Mouse (Mus musculus) monocyte, adult 5-6 weeks (primary cell): ENCODE data around the gene Ablim1. TPM values are rescaled to one million over a fixed set of nuclear protein-coding genes. Genes with fewer than 3 reads are reported as not detected.
"Not testable (repeated sequence)": the region's sequence is repeated elsewhere in the genome, so short reads cannot be mapped to it uniquely, and the experiment has no call there.

Experiments used
- ATAC-seq: fragments of 153-309, 156-312 bp; replicated peaks from 2 replicates; pipeline ENCODE4 v1.8.0; 2017; ENCODE audit warnings: mild to moderate bottlenecking; ENCODE audit not compliant: low TSS enrichment, insufficient number of reproducible peaks, severe bottlenecking, poor library complexity, low FRiP score
- total RNA-seq: library from RNA; stranded (forward); fragments of 200-1000, 200-491, 200-594 nt; gene quantifications from 3 replicates; pipeline ENCODE4 v1.2.3, GENCODE M21; 2017

The Ablim1 gene
- total RNA-seq, 1 experiment from 2014 or later: 62.1 TPM

DNA sequence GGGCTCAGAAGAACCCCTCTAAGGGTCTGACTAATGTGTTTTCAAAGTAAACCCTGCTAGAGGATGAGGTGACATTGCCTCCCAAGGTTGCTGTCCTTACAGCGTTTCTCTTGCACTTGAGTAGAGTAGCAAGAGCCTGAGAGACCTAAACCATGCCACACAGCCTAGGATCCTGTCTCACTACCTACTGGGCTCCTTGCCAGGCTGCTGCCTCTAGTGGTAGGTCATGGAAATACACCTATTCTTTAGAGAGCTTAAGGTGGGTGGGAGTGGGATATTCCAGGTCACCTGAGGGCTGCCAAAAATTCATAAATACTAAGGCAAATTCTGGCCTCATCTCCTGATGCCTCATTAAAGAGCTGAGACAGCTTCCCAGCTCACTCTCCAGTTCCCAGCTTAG, 164.4 kb downstream of the Ablim1 start:
- ATAC-seq: no peak

DNA sequence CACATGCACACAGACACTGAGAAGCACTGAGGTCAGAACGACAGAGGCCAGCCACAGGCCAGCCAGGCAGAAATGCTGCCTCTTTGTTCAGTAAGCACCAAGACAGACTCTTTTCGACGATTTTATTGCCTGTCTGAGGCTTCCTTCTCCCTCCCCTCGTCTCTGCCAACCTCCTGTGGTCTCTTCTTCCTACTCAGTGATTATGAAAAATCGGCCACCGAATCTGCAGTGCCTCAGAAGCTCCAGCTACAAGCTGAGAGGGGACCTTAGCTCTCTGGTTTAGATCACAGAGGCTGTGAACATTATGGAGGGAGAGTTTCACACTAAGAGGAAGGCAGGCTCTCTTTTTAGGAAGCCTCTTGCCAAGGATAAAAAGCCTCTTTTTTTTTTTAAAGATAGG, 167.0 kb downstream of the Ablim1 start:
- ATAC-seq: no peak

GRCm38 (mm10) chr19:57146936-57147335, 167.8 kb downstream of the Ablim1 start:
- no peak for ATAC-seq

GRCm38 (mm10) chr19:57143646-57144045, 171.1 kb downstream of the Ablim1 start:
- no peak for ATAC-seq

- no peak for ATAC-seq
Observed at GRCm38 (mm10) chr19:57141756-57142461, 172.8 kb downstream of the Ablim1 start.

DNA sequence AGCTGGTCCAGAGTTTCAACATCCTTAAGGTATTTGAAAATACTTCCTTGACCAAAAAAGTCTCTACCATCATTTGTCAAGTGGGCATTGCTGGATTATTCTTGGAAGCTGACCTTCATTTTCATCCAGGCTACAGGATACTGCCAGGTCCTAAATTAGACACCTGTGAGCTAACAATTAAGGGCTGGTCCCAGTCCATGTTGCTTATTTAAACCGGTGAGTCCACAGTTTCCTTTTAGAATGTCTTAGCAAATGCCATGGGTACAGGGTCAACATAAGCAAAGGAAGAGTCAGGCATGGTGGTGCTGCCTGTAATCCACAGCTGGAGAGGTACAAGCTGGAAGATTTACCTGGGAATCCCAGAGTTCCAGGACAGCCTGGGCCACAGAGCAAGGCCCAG, 173.8 kb downstream of the Ablim1 start:
- no peak for ATAC-seq

- ATAC-seq: no peak
Observed at GRCm38 (mm10) chr19:57140071-57140470, 174.6 kb downstream of the Ablim1 start.

DNA sequence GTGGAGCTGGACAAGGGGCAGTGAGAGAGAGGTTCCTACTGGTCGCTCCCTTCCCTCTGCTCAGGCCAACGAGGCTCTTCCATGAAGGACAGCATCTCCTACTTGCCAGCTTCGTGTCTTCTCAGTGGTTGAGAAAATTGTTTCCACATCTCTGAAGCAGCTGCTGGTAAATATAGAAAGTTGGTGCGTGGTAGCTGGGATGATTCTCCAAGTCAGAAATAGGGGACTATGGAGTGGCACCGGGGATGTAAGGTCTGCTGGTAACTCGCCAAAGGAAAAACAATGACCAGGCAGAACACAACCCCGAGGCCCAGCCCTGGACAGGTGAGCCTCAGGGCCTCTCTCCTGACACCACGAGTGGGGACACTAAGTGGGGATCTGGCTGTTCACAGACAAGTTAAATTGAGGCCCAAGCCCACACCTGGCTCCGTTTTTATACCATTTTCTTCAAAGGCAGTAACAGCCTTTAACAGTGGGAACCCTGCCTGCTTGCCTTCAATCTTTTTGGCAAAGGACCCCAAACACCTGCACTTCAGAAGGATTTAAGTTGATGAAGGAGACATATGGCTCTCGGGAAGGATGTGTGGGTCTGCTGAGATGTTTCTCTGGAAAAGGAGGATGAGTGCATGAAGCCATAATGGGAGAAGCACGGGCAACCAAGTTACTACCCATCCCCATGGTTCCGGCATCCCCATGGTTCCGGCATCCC, 175.7 kb downstream of the Ablim1 start:
- ATAC-seq: no peak

DNA sequence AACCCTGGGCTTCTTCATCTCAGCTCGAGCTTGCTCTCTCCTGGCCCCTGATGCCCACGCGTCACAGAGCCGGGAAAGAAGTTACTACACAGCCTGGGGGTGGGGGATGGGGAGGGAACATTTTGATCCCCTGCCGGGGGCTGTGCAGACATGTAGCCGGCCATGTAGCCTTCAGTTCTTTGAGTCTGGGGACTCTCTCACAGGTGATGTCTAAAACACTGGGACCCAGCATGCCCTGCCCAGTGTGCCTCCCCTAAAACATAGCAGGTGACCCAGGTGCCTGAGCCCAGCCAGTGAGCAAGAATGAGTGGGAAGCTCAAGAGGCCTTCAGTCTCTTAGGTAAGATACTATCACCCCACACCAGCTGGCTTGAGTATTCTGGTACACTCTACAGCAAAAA, 176.2 kb downstream of the Ablim1 start:
- no peak for ATAC-seq

- no peak for ATAC-seq
Observed at GRCm38 (mm10) chr19:57138045-57138444, 176.7 kb downstream of the Ablim1 start.

- 0 out of 2 replicates have a peak, but pooled peaks have one; percentile 34 for ATAC-seq
Observed at GRCm38 (mm10) chr19:57136228-57136627, 178.5 kb downstream of the Ablim1 start.

DNA sequence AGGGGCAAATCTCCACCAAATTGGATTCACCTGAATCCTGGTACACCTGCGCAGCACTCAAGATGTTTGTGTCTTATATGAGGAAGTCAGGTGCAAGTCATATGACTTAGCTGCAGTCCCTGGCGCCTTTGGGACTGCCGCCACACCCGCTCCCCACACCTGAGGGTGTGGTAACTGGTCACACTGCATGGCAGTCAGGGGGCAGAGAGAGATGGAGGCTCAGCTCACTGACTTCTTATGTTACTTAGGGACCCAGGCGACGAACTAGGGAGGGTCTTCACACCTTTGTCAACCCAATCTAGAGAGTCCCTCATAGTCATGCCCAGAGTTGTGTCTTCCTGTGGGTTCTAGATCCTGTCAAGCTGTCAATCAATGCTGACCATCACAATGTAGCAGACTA, 179.1 kb downstream of the Ablim1 start:
- ATAC-seq: not testable (repeated sequence)

DNA sequence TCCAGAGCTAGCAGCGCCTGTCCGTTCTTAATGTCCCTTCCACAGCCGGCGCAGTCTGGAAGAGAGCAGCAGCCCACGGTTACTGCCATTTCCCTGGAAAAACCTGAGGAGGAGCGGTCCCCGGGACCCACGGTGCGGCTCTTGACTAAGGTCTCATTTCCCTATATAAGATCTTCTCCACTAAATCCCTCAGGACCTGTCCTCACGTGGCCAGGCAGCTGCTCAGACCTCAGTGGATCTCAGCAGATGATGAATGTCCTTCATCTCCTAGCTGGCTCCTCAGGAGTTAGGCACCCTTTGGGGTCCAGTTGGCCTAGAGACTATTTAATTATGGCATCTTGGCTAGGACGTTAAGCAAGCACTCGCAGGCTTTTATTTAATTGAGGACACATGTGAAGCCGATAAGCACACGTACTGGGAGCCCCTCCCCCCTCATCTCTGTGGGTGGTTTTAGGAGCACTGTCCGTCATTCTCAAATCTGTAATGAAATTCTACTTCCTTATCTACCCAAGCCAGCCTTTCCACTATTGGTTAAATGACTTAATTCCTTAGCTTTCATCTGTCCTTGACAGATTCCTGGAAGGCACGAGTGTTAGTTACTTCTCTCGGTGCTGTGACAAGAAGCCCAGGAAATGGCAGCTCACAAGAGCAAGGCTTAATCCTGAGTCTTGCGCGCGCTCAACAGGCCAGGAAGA, 179.9 kb downstream of the Ablim1 start:
- ATAC-seq: no peak

DNA sequence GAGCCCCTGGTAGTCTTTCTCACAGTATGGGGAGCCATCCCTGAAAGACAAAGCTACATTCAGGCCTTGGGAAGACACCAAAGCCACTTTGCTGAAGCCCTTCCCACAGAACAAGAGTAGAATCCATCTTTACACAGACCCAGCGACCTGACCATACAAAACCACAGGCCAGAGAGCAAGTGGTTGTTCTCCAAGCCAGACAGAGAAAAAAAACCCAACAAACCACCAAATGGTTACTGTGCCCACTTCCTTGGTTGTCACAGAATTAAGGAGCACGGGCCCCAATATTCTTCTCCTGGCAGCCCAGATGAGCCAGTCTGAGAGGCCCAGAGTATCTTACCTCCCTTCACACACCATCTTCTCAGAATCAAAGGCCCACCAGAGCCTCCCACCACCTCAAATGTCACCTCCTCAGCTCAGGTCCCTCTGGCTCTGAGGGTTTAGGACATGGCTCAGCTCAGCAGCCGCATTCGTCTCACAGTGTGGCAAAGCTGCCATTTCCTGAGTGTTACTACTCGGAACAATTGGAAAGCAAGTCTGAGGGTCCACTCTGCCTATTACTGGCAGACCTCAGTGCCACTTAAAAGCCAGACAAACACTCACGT, 181.7 kb downstream of the Ablim1 start:
- no peak for ATAC-seq

DNA sequence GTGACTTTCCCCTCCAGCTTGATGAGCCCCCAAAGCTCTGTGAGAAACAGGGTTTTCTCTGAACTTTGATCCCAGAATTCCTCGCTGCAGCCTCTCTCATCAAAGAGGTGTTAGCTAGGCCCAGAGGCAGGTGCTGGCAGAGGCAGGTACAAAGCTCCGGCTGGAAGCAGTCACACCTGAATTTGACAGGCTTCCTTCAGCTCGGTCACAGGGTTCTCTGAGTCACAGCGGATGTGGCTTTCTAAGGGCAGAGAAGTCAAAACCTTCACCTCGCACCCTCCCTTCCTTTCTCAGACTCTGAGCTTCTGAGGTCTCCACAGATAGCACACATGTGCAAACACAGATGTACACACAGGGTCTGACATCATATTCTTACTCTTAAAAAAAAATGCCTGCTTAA, 182.4 kb downstream of the Ablim1 start:
- ATAC-seq: peak; percentile 68

- peak; percentile 51; the same call in 1 of the 2 replicates for ATAC-seq
Observed at GRCm38 (mm10) chr19:57131366-57131765, 183.4 kb downstream of the Ablim1 start.

GRCm38 (mm10) chr19:57130591-57130990, 184.1 kb downstream of the Ablim1 start:
- no peak for ATAC-seq

DNA sequence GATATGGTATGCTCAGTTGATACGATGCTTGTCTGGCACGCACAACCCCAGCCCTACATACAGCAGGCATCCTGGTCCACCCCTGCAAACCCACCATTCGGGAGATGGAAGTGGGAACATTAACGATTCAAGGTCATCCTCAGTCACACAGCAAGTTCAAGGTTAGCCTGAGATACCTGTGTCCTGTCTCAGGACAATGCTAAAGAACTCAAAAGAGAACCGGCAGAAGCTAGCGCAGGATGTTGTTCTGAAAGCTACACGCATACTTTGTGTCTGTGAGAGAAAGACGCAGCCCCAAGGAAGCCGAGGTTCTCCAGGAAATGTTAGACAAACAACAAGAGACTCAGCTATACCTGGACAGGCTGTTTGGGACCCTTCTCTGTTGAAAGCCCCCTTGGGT, 185.0 kb downstream of the Ablim1 start:
- no peak for ATAC-seq

DNA sequence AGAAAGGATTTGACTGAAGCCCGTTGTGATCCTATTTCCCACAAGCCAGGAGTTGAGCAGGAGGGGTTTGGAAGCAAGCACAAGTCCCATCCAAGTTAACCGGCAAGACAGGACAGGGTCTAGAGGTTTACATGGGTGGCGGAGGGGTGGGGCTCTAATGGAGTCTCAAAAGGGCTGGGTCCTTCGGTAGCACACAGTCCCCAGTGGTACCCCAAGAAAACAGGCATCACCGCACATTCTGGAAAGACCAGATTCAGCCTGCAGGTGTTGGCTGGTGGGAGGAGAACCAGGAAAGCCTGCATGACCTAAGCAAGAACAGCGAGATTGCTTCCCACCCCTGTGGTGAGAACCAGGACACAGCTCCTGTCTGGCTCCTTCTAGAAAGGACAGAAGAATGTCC, 186.7 kb downstream of the Ablim1 start:
- ATAC-seq: no peak
